14 mouse cellular contexts compared by ENCODE assay signal in the genomic region with DNA sequence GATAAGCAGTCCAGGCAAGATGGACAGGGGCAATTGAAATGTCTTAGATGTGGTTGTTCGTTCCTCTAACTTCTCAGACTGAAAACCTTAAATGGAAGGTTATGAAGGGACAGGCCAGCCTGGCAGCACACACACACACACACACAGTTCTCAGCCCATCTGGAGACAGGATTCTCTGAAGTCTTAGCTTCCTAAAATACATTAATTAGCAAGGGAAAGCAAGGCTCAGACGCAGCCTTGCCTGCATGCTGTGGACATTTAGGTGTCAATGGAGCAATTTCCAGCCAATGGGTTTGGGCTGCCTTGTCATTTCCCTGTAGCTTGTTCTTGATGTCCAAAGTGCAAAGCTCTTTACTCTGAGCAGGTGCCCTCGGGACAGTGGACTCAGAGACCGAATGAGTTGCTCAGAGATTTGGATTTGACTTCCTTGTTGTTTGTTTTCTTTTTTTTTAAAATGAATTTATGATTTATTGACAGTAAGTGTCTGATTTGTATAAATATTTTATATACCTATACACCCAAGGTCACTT.
"Had no signal": no experiment of that assay in that cellular context is flagged by ENCODE, and none has a peak within 500 bp of the region (broad histone marks: within the 10 kb centered on the region; RNA-seq: fewer than 3 reads in every experiment).

No protein-coding gene starts in this region.

- DNase-seq: kidney, adult 11 months; liver, embryonic 13.5 days; lung, adult 2 months; lung, postnatal 14 days; lung, postnatal 4 days; midbrain, embryonic 14.5 days; right cerebral cortex, adult 18-20 months; right cerebral cortex, postnatal 14 days; right cerebral cortex, postnatal 4 days; spleen, adult 18-20 months; thymus, postnatal 25 days had no signal

- H3K4me1 ChIP-seq: liver, embryonic 13.5 days; stomach, embryonic 15.5 days had no signal

- H3K27ac ChIP-seq: kidney, postnatal 0 days; liver, embryonic 13.5 days; stomach, embryonic 15.5 days had no signal

- H3K4me3 ChIP-seq: liver, embryonic 13.5 days; stomach, embryonic 15.5 days had no signal

- H3K27me3 ChIP-seq: liver, embryonic 13.5 days; stomach, embryonic 15.5 days had no signal

- H3K36me3 ChIP-seq: liver, embryonic 13.5 days; stomach, embryonic 15.5 days had no signal

- H3K9me3 ChIP-seq: liver, embryonic 13.5 days; stomach, embryonic 15.5 days had no signal

- H3K9ac ChIP-seq: liver, embryonic 13.5 days; stomach, embryonic 15.5 days had no signal

- H3K4me2 ChIP-seq: liver, embryonic 13.5 days; midbrain, embryonic 11.5 days; stomach, embryonic 15.5 days had no signal
